Mouse (Mus musculus): Measurements from ENCODE around the gene Dlg2.
A peak's percentile ranks its signal among the peaks of the same experiment; 100 is the strongest.

The Dlg2 gene

DNA sequence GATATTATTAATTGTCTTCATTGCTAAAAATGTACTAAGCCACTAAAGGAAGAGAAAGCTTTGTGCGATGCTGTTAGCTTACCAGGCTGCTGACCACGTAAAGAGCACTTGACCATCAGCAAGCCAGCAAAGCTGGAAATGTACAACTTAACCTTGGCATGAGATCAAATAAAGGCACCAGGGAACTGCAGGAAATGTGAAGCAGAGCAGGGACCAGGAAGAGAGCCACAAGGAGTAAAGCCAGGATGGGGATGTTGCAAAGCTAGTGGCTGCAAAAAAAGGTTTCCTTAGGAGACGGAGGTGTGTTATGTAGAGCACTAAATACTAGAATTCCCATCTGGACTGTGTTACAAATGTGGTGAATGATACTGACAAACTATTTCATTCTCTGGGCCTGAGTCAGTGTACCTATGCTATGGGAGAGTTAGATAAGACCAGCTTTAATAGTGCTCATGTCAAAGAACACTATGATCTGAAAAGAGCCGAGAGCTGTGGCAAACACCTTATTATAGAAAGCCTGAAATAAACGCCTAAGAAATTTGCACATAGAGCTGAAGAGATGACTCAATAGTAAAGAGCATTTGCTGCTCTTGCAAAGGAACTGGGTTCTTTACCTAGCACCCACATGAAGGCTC is 1638.9 kb downstream of the Dlg2 start:
- DNase-seq: no peak

GRCm38 (mm10) chr7:92123276-92123675 is 1646.8 kb downstream of the Dlg2 start:
- no peak for DNase-seq

DNA sequence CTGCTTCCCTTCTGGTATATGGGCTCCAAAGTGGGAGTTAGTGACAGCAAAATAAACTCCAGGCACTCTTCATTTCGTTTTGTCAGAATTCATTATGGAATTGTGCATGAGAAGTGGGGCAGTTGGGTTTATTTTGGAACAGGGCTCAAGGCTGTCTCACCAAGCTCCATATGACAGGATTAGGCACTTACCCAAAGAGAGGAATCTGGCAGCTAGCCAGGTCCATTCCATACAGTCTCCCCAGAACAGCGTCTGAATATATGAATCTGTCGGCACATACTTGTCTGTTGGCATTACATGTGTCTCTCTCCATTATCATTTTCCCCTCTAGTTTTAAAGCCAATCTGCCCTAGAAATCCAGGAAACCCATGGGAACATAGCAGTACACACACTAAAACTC is 1649.4 kb downstream of the Dlg2 start:
- DNase-seq: peak; percentile 79

DNA sequence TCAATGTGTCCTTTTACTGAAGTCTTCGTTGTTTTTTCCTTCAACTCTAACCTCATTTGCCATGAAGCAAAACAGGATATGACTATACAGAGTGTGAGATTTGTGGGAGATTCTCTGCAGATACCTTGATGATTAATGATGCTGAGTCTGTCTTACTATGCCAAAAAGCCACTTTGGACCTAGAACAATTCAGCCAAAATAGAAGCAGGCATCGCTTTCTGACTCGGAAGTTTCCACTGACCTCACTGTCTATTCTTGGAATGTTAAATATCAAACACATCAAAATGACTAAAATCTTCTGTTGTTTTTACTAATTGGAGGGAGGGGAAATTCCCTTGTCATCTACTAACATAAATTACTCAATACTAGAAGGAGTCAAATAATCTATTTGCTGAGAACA is 1657.8 kb downstream of the Dlg2 start:
- DNase-seq: no peak

- DNase-seq: no peak
These were observed 1659.2 kb downstream of the Dlg2 start for GRCm38 (mm10) chr7:92135624-92136023.

- DNase-seq: no peak
These were observed 1663.8 kb downstream of the Dlg2 start for GRCm38 (mm10) chr7:92140051-92140817.

GRCm38 (mm10) chr7:92147499-92147898 is 1671.0 kb downstream of the Dlg2 start:
- DNase-seq: no peak

DNA sequence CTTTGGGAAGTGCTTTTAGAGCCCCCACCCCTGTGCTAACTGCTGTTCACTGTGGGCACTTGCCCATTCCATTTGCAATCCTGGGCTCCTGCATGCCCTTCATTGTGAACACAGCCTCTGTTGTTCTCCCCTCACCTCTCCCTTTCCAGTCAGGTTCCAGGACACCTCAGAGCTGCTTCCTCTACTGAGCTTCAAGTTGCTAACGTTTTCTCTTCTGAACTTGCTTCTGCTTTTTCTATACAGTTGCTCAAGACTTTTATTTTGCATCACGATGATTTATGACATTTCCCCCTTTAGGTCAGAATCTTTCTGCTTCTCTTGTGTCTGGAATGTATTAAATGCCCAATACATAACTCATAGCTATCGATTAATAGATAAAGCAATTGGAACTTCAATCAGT is 1674.3 kb downstream of the Dlg2 start:
- DNase-seq: no peak

DNA sequence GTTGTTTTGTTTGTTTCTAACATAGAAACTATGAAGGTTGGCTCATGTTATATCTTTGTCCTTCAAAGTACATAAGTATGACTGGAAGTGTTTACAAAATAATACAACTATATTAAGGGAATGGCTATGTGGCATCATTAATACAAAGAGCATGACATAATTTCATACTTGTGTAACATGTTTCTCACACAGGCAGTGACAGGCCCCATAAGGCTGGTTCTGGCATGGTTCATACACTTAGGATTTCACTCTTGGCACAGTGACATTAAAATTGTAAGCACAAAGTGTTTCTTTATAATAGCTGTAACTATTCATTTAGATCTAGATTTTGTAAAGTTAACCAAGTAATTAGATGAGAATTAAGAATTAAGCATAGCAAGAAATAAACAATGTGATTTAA is 1678.1 kb downstream of the Dlg2 start:
- no peak for DNase-seq

- DNase-seq: no peak
These were observed 1686.7 kb downstream of the Dlg2 start for GRCm38 (mm10) chr7:92163150-92163549.

DNA sequence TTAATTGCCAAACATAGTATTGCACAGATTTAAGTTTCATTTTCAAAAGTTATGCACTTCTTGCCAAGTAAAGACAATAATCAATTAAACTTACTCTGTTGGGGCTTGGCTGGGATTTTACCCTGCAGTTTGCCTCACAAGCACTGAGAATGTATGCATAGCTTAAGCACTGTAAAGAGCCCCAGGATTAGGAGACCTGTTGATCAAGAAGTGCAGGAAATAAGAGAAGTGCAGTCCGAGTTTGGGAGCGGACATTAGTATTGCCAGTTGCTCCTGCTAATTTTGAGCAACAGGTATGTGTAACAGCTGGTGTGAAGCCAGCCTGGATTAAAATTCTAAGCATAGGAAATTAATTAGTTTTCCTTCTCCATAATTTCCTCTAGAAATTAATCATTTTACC is 1687.8 kb downstream of the Dlg2 start:
- DNase-seq: no peak

- DNase-seq: no peak
These were observed 1688.5 kb downstream of the Dlg2 start for GRCm38 (mm10) chr7:92164875-92165518.

DNA sequence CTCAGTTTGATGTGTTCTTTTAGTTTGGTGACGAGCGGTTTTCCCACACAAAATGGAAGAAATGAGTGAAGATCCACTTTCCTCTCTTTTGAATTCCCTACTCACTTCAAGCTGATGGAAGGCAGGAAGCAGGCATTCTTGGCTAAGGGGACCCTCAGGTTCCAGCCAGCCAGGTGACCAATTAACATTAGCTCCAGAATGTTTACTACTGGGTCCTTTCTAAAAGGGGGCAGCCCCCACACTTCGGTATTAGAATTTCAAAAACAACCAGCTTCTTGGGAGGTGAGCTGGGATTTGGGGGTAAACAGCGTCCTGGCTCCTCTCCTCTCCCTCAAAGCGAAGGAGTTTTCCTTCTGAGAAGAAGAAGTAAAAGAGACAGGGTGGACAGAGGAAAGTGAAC is 1703.6 kb downstream of the Dlg2 start:
- DNase-seq: no peak

GRCm38 (mm10) chr7:92180591-92181587 is 1704.4 kb downstream of the Dlg2 start:
- peak; percentile 51 to 52 for DNase-seq

DNA sequence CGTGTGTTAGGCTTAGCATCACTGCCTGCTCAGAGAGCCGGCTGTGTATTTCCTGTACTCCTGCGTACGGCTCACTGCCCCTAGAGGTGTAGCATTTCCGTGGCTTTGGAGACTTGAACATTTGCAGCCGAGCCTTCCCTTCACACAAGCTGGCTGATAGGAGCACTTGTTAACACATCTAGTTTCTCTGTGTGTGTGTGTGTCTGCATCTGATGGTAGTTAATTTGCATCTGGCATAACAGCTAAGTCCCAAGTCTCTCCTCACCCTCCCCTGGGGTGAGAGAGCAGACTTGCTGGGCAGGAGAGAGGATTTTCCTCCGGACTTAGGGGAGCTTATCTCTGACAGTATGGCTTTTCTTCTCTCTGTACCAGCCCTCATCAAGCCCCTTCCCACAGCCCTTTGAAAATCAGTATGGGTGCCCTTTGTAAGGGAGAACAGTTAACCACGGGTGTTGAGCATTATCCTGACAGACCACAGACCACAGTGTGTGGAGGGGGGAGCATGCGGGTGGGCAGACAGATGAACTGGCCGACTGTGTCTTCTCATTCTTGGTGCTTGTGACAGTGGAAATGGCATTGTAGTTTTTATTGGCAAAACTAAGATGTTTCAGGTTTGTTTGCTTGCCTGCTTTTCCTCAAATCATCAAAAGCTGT is 1705.6 kb downstream of the Dlg2 start:
- DNase-seq: no peak

DNA sequence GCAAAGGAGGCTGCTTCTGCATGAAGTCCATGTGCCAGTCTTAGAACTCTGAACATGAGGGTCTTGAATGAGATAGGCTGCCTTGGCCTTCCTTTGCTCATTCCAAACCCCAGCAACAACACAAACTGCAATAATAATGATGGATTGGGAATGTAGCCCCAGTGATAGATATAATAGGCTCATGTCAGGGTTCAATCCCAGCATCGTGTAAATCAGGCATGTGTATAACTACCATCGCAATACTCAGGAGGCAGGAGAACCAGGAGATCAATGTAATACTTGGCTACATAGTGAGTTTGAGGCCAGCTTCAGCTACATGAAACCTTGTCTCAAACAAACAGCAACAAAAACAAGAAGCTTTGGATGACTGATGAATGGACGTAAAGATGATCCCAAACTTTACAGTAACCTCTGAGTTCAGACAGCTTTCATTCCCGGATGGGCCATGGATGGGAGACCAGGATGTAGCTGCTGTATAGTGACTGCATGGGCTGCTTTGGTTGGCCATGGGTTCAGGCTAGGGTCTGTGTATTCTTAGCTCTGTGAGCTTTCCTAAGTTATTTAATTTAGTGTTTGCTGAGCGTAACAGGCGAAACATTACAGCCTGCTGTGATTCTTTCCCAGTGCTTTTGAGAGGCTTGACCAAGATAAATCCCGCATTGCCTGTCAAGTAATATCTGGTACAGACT is 1708.0 kb downstream of the Dlg2 start:
- DNase-seq: no peak

GRCm38 (mm10) chr7:92186341-92186740 is 1709.9 kb downstream of the Dlg2 start:
- no peak for DNase-seq

DNA sequence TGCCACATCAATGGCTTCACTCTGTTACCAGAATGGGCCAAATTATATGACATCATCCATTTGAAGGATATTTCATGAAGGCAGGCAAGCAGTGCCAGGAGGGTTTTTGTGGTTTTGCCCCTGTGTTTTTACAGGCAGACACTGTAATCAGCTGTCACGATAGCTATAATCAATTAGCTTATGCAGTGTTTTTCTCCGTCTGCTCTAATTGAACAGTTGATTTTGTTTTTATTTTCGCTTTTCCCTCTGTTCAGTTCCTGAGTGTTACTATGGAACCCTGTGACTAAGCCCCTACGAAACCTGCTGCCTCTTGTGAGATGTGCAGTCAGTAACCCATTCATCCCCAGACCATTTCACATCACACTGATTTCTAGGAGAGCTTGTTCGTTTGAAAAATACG is 1712.7 kb downstream of the Dlg2 start:
- no peak for DNase-seq

DNA sequence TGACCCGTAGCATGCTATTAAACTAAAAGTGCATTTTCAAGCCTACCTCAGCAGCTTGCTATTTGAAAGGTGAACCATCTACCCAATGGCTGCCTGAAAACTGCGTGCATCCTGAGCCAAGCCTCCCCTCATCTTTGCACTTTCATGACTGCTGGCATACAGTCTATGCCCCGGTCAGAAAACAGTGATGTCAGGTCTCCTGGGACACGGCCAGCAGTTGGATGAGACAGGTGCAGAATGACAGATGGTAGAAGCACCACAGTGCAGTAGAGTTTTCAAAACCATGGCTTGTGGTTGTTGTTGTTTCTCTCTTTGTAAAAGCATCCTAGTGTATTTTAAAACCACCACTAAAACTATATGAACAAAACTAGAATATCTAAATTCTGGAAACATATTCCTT is 1719.5 kb downstream of the Dlg2 start:
- peak; percentile 90 to 92 for DNase-seq

DNA sequence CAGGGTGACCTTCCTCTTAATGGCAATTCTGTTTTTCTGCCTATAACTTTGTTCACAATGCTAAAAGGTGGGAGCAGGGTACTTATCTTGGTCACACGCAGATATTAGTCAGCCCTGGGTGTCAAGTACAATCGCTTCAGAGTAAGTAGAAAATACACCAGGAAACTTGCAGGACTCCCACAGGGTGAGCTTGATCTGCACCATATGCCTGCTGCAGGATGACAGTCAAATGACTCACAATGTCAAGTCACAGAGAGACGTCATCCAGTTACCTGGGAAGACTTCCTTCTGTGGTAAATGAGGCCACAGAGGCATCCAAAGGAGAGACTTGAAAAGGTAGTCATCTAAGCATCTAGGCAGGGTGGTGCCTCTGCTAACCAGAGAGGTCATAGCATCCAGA is 1721.1 kb downstream of the Dlg2 start:
- DNase-seq: peak; percentile 63 to 71

DNA sequence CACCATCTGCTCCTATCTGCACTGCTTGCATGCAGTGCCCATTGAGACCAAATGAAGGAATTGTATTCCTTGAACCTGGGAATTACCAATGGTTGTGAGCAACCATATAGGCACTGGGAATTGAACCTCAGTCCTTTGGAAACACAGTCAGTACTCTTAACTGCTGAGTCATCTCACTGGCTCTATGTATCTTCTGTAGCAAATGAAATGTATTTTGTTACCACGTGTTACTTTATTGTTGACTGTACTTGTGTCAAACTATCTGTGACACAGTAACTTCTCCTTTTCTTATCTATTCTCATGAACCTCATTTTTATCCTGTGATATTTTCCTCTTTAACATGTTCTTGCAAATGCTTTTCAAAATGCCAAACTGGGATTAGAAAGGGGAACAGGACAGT is 1722.7 kb downstream of the Dlg2 start:
- no peak for DNase-seq

DNA sequence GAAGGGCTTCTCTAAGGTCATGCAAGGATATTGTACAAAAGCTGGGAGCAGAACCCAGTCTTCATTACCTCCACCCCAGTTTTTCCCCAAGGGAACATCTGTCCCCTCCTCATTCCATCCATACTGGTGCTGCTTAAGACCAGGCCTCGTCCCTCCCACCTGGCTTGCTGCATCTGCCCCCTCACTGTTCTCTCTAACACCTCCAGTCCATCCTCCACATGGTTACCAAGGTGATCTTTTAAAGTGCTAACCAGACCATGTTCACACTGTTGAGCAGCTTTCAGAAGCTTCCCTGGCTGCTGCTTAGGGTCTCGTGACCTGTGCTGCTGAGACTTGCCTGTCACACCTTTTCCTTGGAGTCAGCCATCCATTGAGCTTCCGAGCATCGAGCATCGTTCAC is 1734.2 kb downstream of the Dlg2 start:
- DNase-seq: no peak
